Mouse (Mus musculus) lung, adult 2 months (tissue): ENCODE data around the gene Mob3c.

ENCODE experiments used
- CTCF ChIP-seq: fragments of 200-500 bp; IDR thresholded peaks from 2 replicates; pipeline ENCODE4 v1.5.1; 2011; ENCODE audit warnings: mild to moderate bottlenecking, low read length, control low read depth; ENCODE audit not compliant: insufficient read depth
- POLR2A ChIP-seq: fragments of 200-500 bp; IDR thresholded peaks from 2 replicates; pipeline ENCODE4 v1.6.1; 2011; ENCODE audit warnings: low read depth, mild to moderate bottlenecking, control low read depth, low read length, borderline replicate concordance; ENCODE audit errors: extremely low read depth

GRCm38 (mm10) chr4:115848990-115849677, 21.2 kb downstream of the Mob3c start:
- TF ChIP-seq POLR2A, result no peak
- TF ChIP-seq CTCF, result no peak
